10 mouse cellular contexts compared by ENCODE assay signal in genomic region chr13:102933702-102934101, GRCm38 (mm10).
DNase-seq lines count a peak whose midpoint lies in the region; ATAC-seq lines count a peak whose summit lies in the region.
"Had no signal": no experiment of that assay in that cellular context is flagged by ENCODE, and none has a peak within 500 bp of the region (broad histone marks: within the 10 kb centered on the region; RNA-seq: fewer than 3 reads in every experiment).

No protein-coding gene starts in this region.

- 88% methylated on average over 5 of the region's 5 CpGs for WGBS in intestine, embryonic 15.5 days

- no peaks in the 10 kb centered on the region for H3K36me3 ChIP-seq in intestine, embryonic 15.5 days
- H3K36me3 ChIP-seq: embryonic facial prominence, embryonic 13.5 days; limb, embryonic 10.5 days had no signal

- H3K27ac ChIP-seq in intestine, embryonic 15.5 days, result no peak overlapping the region
- H3K27ac ChIP-seq: embryonic facial prominence, embryonic 13.5 days; limb, embryonic 10.5 days had no signal

- no peak for ATAC-seq in intestine, embryonic 15.5 days

- no peaks in the 10 kb centered on the region for H3K9me3 ChIP-seq in intestine, embryonic 15.5 days
- H3K9me3 ChIP-seq: embryonic facial prominence, embryonic 13.5 days; limb, embryonic 10.5 days had no signal

- H3K27me3 ChIP-seq in intestine, embryonic 15.5 days (replicated peaks), result no peaks in the 10 kb centered on the region
- H3K27me3 ChIP-seq: embryonic facial prominence, embryonic 13.5 days had no signal

- no peaks in the 10 kb centered on the region for H3K4me1 ChIP-seq in intestine, embryonic 15.5 days (replicated peaks)
- H3K4me1 ChIP-seq: embryonic facial prominence, embryonic 13.5 days; limb, embryonic 10.5 days had no signal

- DNase-seq in adrenal gland, postnatal 25 days, result peak; percentile 38
- DNase-seq in adrenal gland, postnatal 4 days (ENCODE audit: low spot score in 2 of 2), result no peak
- DNase-seq in lung, adult 18-20 months, result peak; percentile 26 to 41
- no peak for DNase-seq in lung, postnatal 10 days
- DNase-seq in gastrocnemius, adult 8-10 months (ENCODE audit: low spot score in 2 of 2), result peak; percentile 13 to 57
- peak; percentile 48 for DNase-seq in lung, postnatal 36 days
- DNase-seq in spleen, postnatal 4 days (ENCODE audit: low spot score in 2 of 2), result no peak

- no peak overlapping the region for H3K9ac ChIP-seq in intestine, embryonic 15.5 days
- H3K9ac ChIP-seq: embryonic facial prominence, embryonic 13.5 days had no signal

- no peak overlapping the region for H3K4me3 ChIP-seq in intestine, embryonic 15.5 days (replicated peaks)
- H3K4me3 ChIP-seq: embryonic facial prominence, embryonic 13.5 days; limb, embryonic 10.5 days had no signal

- H3K4me2 ChIP-seq in intestine, embryonic 15.5 days (replicated peaks), result no peak overlapping the region
- H3K4me2 ChIP-seq: embryonic facial prominence, embryonic 13.5 days had no signal

Comparison
In these comparisons a context has a peak if more than half of its experiments do, and no peak if none do; other contexts are left out.
1. DNase-seq: peak in adrenal gland, postnatal 25 days (single experiment), lung, adult 18-20 months (2 of 2), gastrocnemius, adult 8-10 months (2 of 2) and lung, postnatal 36 days (single experiment); none in adrenal gland, postnatal 4 days (0 of 2), lung, postnatal 10 days (single experiment) and spleen, postnatal 4 days (0 of 2).